Comparison of ENCODE assay signal across 10 mouse cellular contexts in genomic region chr19:59458743-59459135, GRCm38 (mm10). TPM values are rescaled to one million over a fixed set of nuclear protein-coding genes. Genes with fewer than 3 reads are reported as not detected.
A peak's percentile ranks its signal among the peaks of the same experiment; 100 is the strongest.
DNase-seq lines count a peak whose midpoint lies in the region; ATAC-seq and TF ChIP-seq lines count a peak whose summit lies in the region.
"Had no signal": no experiment of that assay in that cellular context is flagged by ENCODE, and none has a peak within 500 bp of the region (broad histone marks: within the 10 kb centered on the region; RNA-seq: fewer than 3 reads in every experiment).

No protein-coding gene starts in this region.

- TF ChIP-seq POLR2A in thymus, adult 2 months (IDR thresholded peaks at IDR 0.05; ENCODE audit: control insufficient read depth, extremely low read depth, insufficient read depth, low read length, poor library complexity) = no peak

- H3K9me3 ChIP-seq in heart, embryonic 14.5 days (ENCODE audit: control insufficient read depth, low read length) = no peaks in the 10 kb centered on the region
- H3K9me3 ChIP-seq in hindbrain, embryonic 12.5 days (replicated peaks) = no peaks in the 10 kb centered on the region
- H3K9me3 ChIP-seq in midbrain, embryonic 11.5 days (ENCODE audit: control insufficient read depth, low read length) = no peaks in the 10 kb centered on the region

- ATAC-seq in heart, embryonic 14.5 days (ENCODE audit: insufficient number of reproducible peaks, insufficient read depth, low FRiP score, low read depth) = no peak
- no peak for ATAC-seq in hindbrain, embryonic 12.5 days (ENCODE audit: low FRiP score)
- no peak for ATAC-seq in midbrain, embryonic 11.5 days (ENCODE audit: low FRiP score)

- TF ChIP-seq CTCF in thymus, adult 2 months (IDR thresholded peaks at IDR 0.05; ENCODE audit: borderline replicate concordance, control insufficient read depth, extremely low read depth, insufficient read depth, low read length, poor library complexity) = no peak

- H3K27ac ChIP-seq in heart, embryonic 14.5 days (replicated peaks in 1 of 2; ENCODE audit: control insufficient read depth in 1 of 2, insufficient read depth in 1 of 2, low read depth in 2 of 2, low read length in 2 of 2) = no peak overlapping the region
- H3K27ac ChIP-seq in brown adipose tissue, adult 24 weeks (replicated peaks; ENCODE audit: low read depth, low read length) = no peak overlapping the region
- H3K27ac ChIP-seq in hindbrain, embryonic 12.5 days = 0 out of 2 replicates have a peak overlapping the region, but pooled peaks have one; percentile 48
- H3K27ac ChIP-seq in midbrain, embryonic 11.5 days (ENCODE audit: low read depth, low read length) = peak overlapping the region; percentile 20
- no peak overlapping the region for H3K27ac ChIP-seq in thymus, adult 2 months (ENCODE audit: control insufficient read depth, insufficient read depth, low read length)

- no peaks in the 10 kb centered on the region for H3K36me3 ChIP-seq in heart, embryonic 14.5 days (ENCODE audit: control insufficient read depth, insufficient read depth, low read length)
- H3K36me3 ChIP-seq in hindbrain, embryonic 12.5 days = no peaks in the 10 kb centered on the region
- no peaks in the 10 kb centered on the region for H3K36me3 ChIP-seq in midbrain, embryonic 11.5 days (ENCODE audit: control insufficient read depth, insufficient read depth, low read length)
- no peaks in the 10 kb centered on the region for H3K36me3 ChIP-seq in thymus, adult 2 months (ENCODE audit: control insufficient read depth, insufficient read depth, low read length)

- H3K4me2 ChIP-seq in heart, embryonic 14.5 days (ENCODE audit: low read length) = peak overlapping the region; percentile 46
- peak overlapping the region; percentile 52 for H3K4me2 ChIP-seq in hindbrain, embryonic 12.5 days (replicated peaks)
- peak overlapping the region; percentile 37 for H3K4me2 ChIP-seq in midbrain, embryonic 11.5 days

- peaks cover 0 to 18% of the 10 kb centered on the region in 2 experiments; a peak in 3 of 4 replicates for H3K4me1 ChIP-seq in heart, embryonic 14.5 days (ENCODE audit: control insufficient read depth in 2 of 2, insufficient read depth in 2 of 2, low read length in 2 of 2)
- peaks cover 2% of the 10 kb centered on the region for H3K4me1 ChIP-seq in brown adipose tissue, adult 24 weeks (ENCODE audit: control insufficient read depth, insufficient read depth, insufficient read length, low read length)
- peaks cover 15% of the 10 kb centered on the region for H3K4me1 ChIP-seq in hindbrain, embryonic 12.5 days
- peaks cover 2% of the 10 kb centered on the region; the same call in 1 of the 2 replicates for H3K4me1 ChIP-seq in midbrain, embryonic 11.5 days (ENCODE audit: control insufficient read depth, insufficient read depth, low read length)
- no peaks in the 10 kb centered on the region for H3K4me1 ChIP-seq in thymus, adult 2 months (replicated peaks; ENCODE audit: control insufficient read depth, insufficient read depth, low read length)

- H3K27me3 ChIP-seq in heart, embryonic 14.5 days (ENCODE audit: control insufficient read depth, insufficient read depth, low read length) = peaks cover 91% of the 10 kb centered on the region
- peaks cover 89% of the 10 kb centered on the region for H3K27me3 ChIP-seq in hindbrain, embryonic 12.5 days
- peaks cover 91% of the 10 kb centered on the region for H3K27me3 ChIP-seq in midbrain, embryonic 11.5 days (ENCODE audit: control insufficient read depth, insufficient read depth, low read length)
- peaks cover 32% of the 10 kb centered on the region for H3K27me3 ChIP-seq in thymus, adult 2 months (ENCODE audit: control insufficient read depth, insufficient read depth, low read length)

- DNase-seq in heart, adult 18-20 months = no peak
- no peak for DNase-seq in midbrain, embryonic 11.5 days (ENCODE audit: low spot score, missing footprints)
- DNase-seq in frontal cortex, postnatal 25 days (ENCODE audit: low spot score in 2 of 2) = no peak
- no peak for DNase-seq in thymus, adult 2 months
- no peak for DNase-seq in cerebellum, adult 9-11 months
- DNase-seq: lung, adult 18-20 months had no signal

- H3K4me3 ChIP-seq in heart, embryonic 14.5 days (ENCODE audit: control insufficient read depth in 1 of 2, insufficient read depth in 1 of 2, low read depth in 1 of 2, low read length in 2 of 2) = peak overlapping the region; percentile 12 to 22
- peak overlapping the region; percentile 42 for H3K4me3 ChIP-seq in brown adipose tissue, adult 24 weeks (ENCODE audit: insufficient read depth, low read depth, low read length)
- peak overlapping the region; percentile 35 for H3K4me3 ChIP-seq in hindbrain, embryonic 12.5 days
- peak overlapping the region; percentile 36 for H3K4me3 ChIP-seq in midbrain, embryonic 11.5 days (ENCODE audit: low read depth, low read length)
- H3K4me3 ChIP-seq in thymus, adult 2 months (ENCODE audit: control insufficient read depth, insufficient read depth, low read length) = no peak overlapping the region

- H3K9ac ChIP-seq in heart, embryonic 14.5 days (ENCODE audit: low read length) = no peak overlapping the region
- peak overlapping the region; percentile 41; the same call in 1 of the 2 replicates for H3K9ac ChIP-seq in hindbrain, embryonic 12.5 days
- H3K9ac ChIP-seq in midbrain, embryonic 11.5 days (ENCODE audit: low read length) = peak overlapping the region; percentile 58

- under 1% methylated on average over 15 of the region's 15 CpGs for WGBS in heart, embryonic 14.5 days
- under 1% methylated on average over 15 of the region's 15 CpGs for WGBS in hindbrain, embryonic 12.5 days
- 1% methylated on average over 15 of the region's 15 CpGs for WGBS in midbrain, embryonic 11.5 days
- 6% methylated on average over 15 of the region's 15 CpGs for WGBS in thymus, adult 2 months

RNA-seq across cellular contexts. Expression of gene Emx2, which starts 0.6 kb away (rescaled TPM):
- polyA plus RNA-seq in heart, embryonic 14.5 days (2014; fragmentation: Nextera tagmentation; extraction: Ambion mirVana) = not detected in 2 replicates
- total RNA-seq in heart, adult 18-20 months (2021) = under 1 TPM in 1 of 2 experiments, not detected in 1; 0.10 TPM
- 0.79 TPM in 1 of 2 replicates, not detected in the other for polyA plus RNA-seq in brown adipose tissue, adult 24 weeks (2012; ENCODE audit: insufficient read depth, insufficient read length, missing spikeins)
- polyA plus RNA-seq in hindbrain, embryonic 12.5 days (2016; fragmentation: Nextera tagmentation; extraction: Ambion mirVana) = 2.8 and 4.8 TPM in 2 replicates
- polyA plus RNA-seq in midbrain, embryonic 11.5 days (2014; fragmentation: Nextera tagmentation; extraction: Ambion mirVana) = 12.1 and 12.2 TPM in 2 replicates
- polyA plus RNA-seq in thymus, adult 2 months (2012; rRNA removed) = 0.04 TPM in 1 of 2 replicates, not detected in the other
- total RNA-seq: adrenal gland, postnatal 25 days had no signal

Comparison
In these comparisons a context has a peak if more than half of its experiments do, and no peak if none do; other contexts are left out.
1. H3K27ac ChIP-seq: peak in hindbrain, embryonic 12.5 days (single experiment) and midbrain, embryonic 11.5 days (single experiment); none in heart, embryonic 14.5 days (0 of 2), brown adipose tissue, adult 24 weeks (single experiment) and thymus, adult 2 months (single experiment).
2. Peak in every context shown above with its lines, with median percentiles within 50 percentile points of each other: H3K4me2 ChIP-seq.